7 mouse cellular contexts compared by ENCODE assay signal in the genomic region with DNA sequence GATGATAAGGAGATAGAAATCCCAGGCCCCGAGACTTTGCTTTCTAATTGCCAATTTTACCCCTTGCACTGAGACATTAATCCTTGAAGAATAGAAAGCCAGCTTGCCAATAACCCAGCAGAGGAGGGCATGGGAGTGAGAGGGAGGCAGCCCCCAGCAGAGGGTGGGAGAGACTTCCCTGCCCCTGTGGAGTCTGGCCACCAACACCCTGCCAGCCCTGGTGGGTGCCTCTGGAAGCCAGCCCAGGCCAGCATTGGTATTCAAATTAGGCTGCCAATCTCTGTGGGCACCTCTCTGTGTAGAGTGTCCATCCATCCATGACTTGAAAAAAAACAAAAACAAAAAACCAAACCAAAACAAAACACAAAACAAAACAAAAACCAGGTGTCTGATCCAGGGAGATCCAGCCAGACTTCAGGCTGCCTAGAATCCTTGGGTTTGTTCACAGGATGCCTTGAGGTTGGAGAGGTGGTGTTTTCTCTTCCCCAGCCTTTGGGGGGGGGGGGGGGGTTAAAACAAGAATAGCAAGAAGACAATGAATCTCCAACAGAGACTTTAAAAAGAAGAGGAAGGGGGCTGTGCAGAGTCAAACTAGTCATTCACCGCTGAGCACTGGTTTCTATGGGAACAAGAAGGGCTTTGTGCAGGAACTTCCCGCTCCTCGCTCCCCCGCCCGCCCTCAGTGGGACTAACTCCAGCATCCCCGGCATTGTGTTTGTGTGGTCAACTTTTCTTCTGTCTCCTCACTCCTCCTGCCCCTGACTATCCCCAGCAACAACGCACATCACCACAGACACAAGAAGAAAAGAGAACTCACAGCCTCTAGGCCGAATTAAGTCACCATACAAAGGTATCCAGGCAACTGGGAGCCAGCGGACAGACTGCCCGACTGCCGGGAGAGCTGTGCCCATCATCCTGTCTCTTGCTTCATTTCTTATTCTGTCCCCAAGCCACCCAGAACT.
DNase-seq lines count a peak whose midpoint lies in the region; ATAC-seq and TF ChIP-seq lines count a peak whose summit lies in the region.

No protein-coding gene starts in this region.

- H3K27ac ChIP-seq in forebrain, embryonic 16.5 days (ENCODE audit: low read length), result peak overlapping the region; percentile 78
- no peak overlapping the region for H3K27ac ChIP-seq in intestine, embryonic 16.5 days (ENCODE audit: low read length)
- no peak overlapping the region for H3K27ac ChIP-seq in limb, embryonic 13.5 days

- H3K27me3 ChIP-seq in forebrain, embryonic 16.5 days (replicated peaks; ENCODE audit: control insufficient read depth, insufficient read depth, low read length), result no peaks in the 10 kb centered on the region
- H3K27me3 ChIP-seq in intestine, embryonic 16.5 days (replicated peaks; ENCODE audit: control insufficient read depth, insufficient read depth, low read length), result no peaks in the 10 kb centered on the region
- 0 out of 2 replicates have a peak, but pooled peaks cover 4% of the 10 kb centered on the region for H3K27me3 ChIP-seq in limb, embryonic 13.5 days

- H3K36me3 ChIP-seq in forebrain, embryonic 16.5 days (ENCODE audit: control insufficient read depth, insufficient read depth), result no peaks in the 10 kb centered on the region
- H3K36me3 ChIP-seq in intestine, embryonic 16.5 days (ENCODE audit: control insufficient read depth, insufficient read depth, low read length), result no peaks in the 10 kb centered on the region
- H3K36me3 ChIP-seq in limb, embryonic 13.5 days, result no peaks in the 10 kb centered on the region

- TF ChIP-seq POLR2A in brain, embryonic 14.5 days (IDR thresholded peaks at IDR 0.05; ENCODE audit: borderline replicate concordance, extremely low read depth, insufficient read depth, insufficient read length, poor library complexity, severe bottlenecking), result no peak

- WGBS in forebrain, embryonic 16.5 days, result under 1% methylated on average over 12 of the region's 12 CpGs
- WGBS in intestine, embryonic 16.5 days, result 11% methylated on average over 12 of the region's 12 CpGs
- WGBS in limb, embryonic 13.5 days, result 7% methylated on average over 12 of the region's 12 CpGs

- peak overlapping the region; percentile 49 for H3K4me2 ChIP-seq in forebrain, embryonic 16.5 days (ENCODE audit: low read length)
- peak overlapping the region; percentile 20; the same call in 1 of the 2 replicates for H3K4me2 ChIP-seq in intestine, embryonic 16.5 days (ENCODE audit: low read depth, low read length)
- peak overlapping the region; percentile 56 for H3K4me2 ChIP-seq in limb, embryonic 13.5 days (replicated peaks)

- ATAC-seq in forebrain, embryonic 16.5 days, result peak; percentile 88
- peak; percentile 63 for ATAC-seq in intestine, embryonic 16.5 days
- 0 out of 2 replicates have a peak, but pooled peaks have one; percentile 58 for ATAC-seq in limb, embryonic 13.5 days (ENCODE audit: low FRiP score, low read depth)
- no peak for ATAC-seq in activated CD4-positive, CD25-positive, alpha-beta regulatory T cell, adult 4 months

- TF ChIP-seq CTCF in brain, embryonic 14.5 days (IDR thresholded peaks at IDR 0.05; ENCODE audit: borderline replicate concordance, extremely low read depth, insufficient read depth, insufficient read length), result no peak

- no peaks in the 10 kb centered on the region for H3K9me3 ChIP-seq in forebrain, embryonic 16.5 days (ENCODE audit: control insufficient read depth, low read length)
- no peaks in the 10 kb centered on the region for H3K9me3 ChIP-seq in intestine, embryonic 16.5 days (ENCODE audit: control insufficient read depth, low read length)
- H3K9me3 ChIP-seq in limb, embryonic 13.5 days, result no peaks in the 10 kb centered on the region

- peaks cover 30% of the 10 kb centered on the region for H3K4me1 ChIP-seq in forebrain, embryonic 16.5 days (replicated peaks; ENCODE audit: control insufficient read depth, insufficient read depth, low read length)
- H3K4me1 ChIP-seq in intestine, embryonic 16.5 days (ENCODE audit: control insufficient read depth, insufficient read depth, low read length), result peaks cover 13% of the 10 kb centered on the region
- peaks cover 35% of the 10 kb centered on the region for H3K4me1 ChIP-seq in limb, embryonic 13.5 days

- peak; percentile 85 for DNase-seq in ES-CJ7 (ENCODE audit: low read depth, low spot score)
- peak; percentile 97 for DNase-seq in brain, embryonic 14.5 days (ENCODE audit: low read depth)
- peak; percentile 70 to 73 for DNase-seq in right cerebral cortex, adult 2 months (ENCODE audit: low spot score in 2 of 2)

- H3K9ac ChIP-seq in forebrain, embryonic 16.5 days (replicated peaks; ENCODE audit: low read depth, low read length), result peak overlapping the region; percentile 43; the same call in 1 of the 2 replicates
- 0 out of 2 replicates have a peak overlapping the region, but pooled peaks have one; percentile 4 for H3K9ac ChIP-seq in intestine, embryonic 16.5 days (ENCODE audit: low read depth, low read length)
- H3K9ac ChIP-seq in limb, embryonic 13.5 days, result peak overlapping the region; percentile 21; the same call in 1 of the 2 replicates

- peak overlapping the region; percentile 26 for H3K4me3 ChIP-seq in forebrain, embryonic 16.5 days (replicated peaks; ENCODE audit: low read length)
- H3K4me3 ChIP-seq in intestine, embryonic 16.5 days (ENCODE audit: low read length), result no peak overlapping the region
- peak overlapping the region; percentile 17 for H3K4me3 ChIP-seq in limb, embryonic 13.5 days
